ENCODE assay signal across 9 mouse cellular contexts in the genomic region with DNA sequence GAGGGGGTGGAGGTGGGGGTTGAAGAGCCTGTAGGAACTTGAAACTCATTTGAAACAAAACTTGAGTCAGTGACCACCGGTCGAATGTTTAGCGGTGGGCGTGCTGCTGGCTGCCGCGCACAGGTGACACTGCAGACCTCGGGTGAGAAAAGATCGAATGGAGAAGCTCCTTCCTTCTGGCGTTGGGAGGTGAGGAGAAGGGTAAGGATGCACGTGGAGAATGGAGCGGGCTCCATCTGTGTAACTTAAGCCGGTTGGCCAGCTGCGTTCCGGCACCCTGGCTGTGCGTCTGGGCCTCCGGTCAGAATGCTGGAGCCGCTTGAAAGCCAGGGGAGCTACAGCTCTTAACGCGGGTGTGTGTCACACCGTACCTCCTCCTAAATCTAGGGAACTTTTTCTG. TPM values are rescaled to one million over a fixed set of nuclear protein-coding genes. Genes with fewer than 3 reads are reported as not detected.
DNase-seq lines count a peak whose midpoint lies in the region; ATAC-seq and TF ChIP-seq lines count a peak whose summit lies in the region.
"Had no signal": no experiment of that assay in that cellular context is flagged by ENCODE, and none has a peak within 500 bp of the region (broad histone marks: within the 10 kb centered on the region; RNA-seq: fewer than 3 reads in every experiment).

No protein-coding gene starts in this region.

- H3K4me2 ChIP-seq in liver, postnatal 0 days (ENCODE audit: low read depth, low read length) = no peak overlapping the region; the same call in 1 of the 2 replicates

- peak overlapping the region; percentile 80 for H3K9ac ChIP-seq in liver, postnatal 0 days (replicated peaks)

- no peak for TF ChIP-seq EP300 in liver, postnatal 0 days (IDR thresholded peaks at IDR 0.05; ENCODE audit: low read depth)

- H3K4me3 ChIP-seq in E14TG2a.4 (replicated peaks; ENCODE audit: low read length) = peak overlapping the region; percentile 98
- peak overlapping the region; percentile 61 for H3K4me3 ChIP-seq in liver, postnatal 0 days (ENCODE audit: low read depth, low read length)

- WGBS in liver, postnatal 0 days (ENCODE audit: insufficient replicate concordance) = 1% methylated on average over 20 of the region's 20 CpGs

- peak; percentile 29 for DNase-seq in gastrocnemius, postnatal 10 days
- no peak for DNase-seq in gastrocnemius, adult 18-20 months (ENCODE audit: low spot score)
- peak; percentile 58 for DNase-seq in forelimb bud, embryonic 11.5 days (ENCODE audit: low read depth, low spot score)
- DNase-seq in liver, postnatal 0 days = no peak
- DNase-seq in thymus, postnatal 0 days (ENCODE audit: low spot score) = no peak
- no peak for DNase-seq in frontal cortex, postnatal 25 days (ENCODE audit: low spot score in 2 of 2)
- DNase-seq in cerebellum, adult 9-11 months = no peak

- peaks cover 71% of the 10 kb centered on the region for H3K4me1 ChIP-seq in E14TG2a.4 (replicated peaks; ENCODE audit: low read depth, low read length)
- H3K4me1 ChIP-seq in liver, postnatal 0 days (ENCODE audit: insufficient read depth) = peaks cover 6% of the 10 kb centered on the region; the same call in 1 of the 2 replicates

- no peak for TF ChIP-seq CTCF in E14TG2a.4 (conservative IDR thresholded peaks at IDR 0.05; ENCODE audit: low read length)
- TF ChIP-seq CTCF in liver, postnatal 0 days (IDR thresholded peaks at IDR 0.05; ENCODE audit: low read depth) = no peak

- no peaks in the 10 kb centered on the region for H3K27me3 ChIP-seq in E14TG2a.4 (ENCODE audit: insufficient read depth, low read length)
- H3K27me3 ChIP-seq in liver, postnatal 0 days (ENCODE audit: insufficient read depth, low read length) = peaks cover 20% of the 10 kb centered on the region

- H3K27ac ChIP-seq in liver, postnatal 0 days (ENCODE audit: low read depth) = peak overlapping the region; percentile 79

- no peaks in the 10 kb centered on the region for H3K9me3 ChIP-seq in E14TG2a.4 (ENCODE audit: low read length)
- no peaks in the 10 kb centered on the region for H3K9me3 ChIP-seq in liver, postnatal 0 days (ENCODE audit: low read length)

- peaks cover 30% of the 10 kb centered on the region for H3K36me3 ChIP-seq in E14TG2a.4 (ENCODE audit: insufficient read depth, low read length)
- H3K36me3 ChIP-seq in liver, postnatal 0 days (replicated peaks; ENCODE audit: insufficient read depth, low read length) = no peaks in the 10 kb centered on the region

- no peak for ATAC-seq in liver, postnatal 0 days

RNA-seq across cellular contexts. Expression of gene Igfbp2, which starts 1.0 kb away (rescaled TPM):
- total RNA-seq in gastrocnemius, postnatal 10 days (2021) = 1 to 10 TPM; 7.0 to 8.3 TPM
- total RNA-seq in gastrocnemius, adult 18-20 months (2021) = under 1 TPM; 0.28 to 0.62 TPM
- 3,364 and 3,428 TPM in 2 replicates for polyA plus RNA-seq in liver, postnatal 0 days (2015; fragmentation: Nextera tagmentation; extraction: Ambion mirVana)
- polyA plus RNA-seq in thymus, postnatal 0 days (2015; fragmentation: Nextera tagmentation; extraction: Ambion mirVana) = 37.3 and 38.8 TPM in 2 replicates

RNA-seq across cellular contexts. Expression of gene Igfbp5, which starts 49.4 kb away (rescaled TPM):
- total RNA-seq in gastrocnemius, postnatal 10 days (2021) = 100 to 1,000 TPM; 306 to 338 TPM
- 100 to 1,000 TPM; 189 to 235 TPM for total RNA-seq in gastrocnemius, adult 18-20 months (2021)
- polyA plus RNA-seq in liver, postnatal 0 days (2015; fragmentation: Nextera tagmentation; extraction: Ambion mirVana) = 2.4 and 2.5 TPM in 2 replicates
- 3.0 and 3.5 TPM in 2 replicates for polyA plus RNA-seq in thymus, postnatal 0 days (2015; fragmentation: Nextera tagmentation; extraction: Ambion mirVana)
- polyA plus RNA-seq: erythroblast, embryonic 14.5 days had no signal

Comparison
In these comparisons a context has a peak if more than half of its experiments do, and no peak if none do; other contexts are left out.
1. DNase-seq: peak in gastrocnemius, postnatal 10 days (single experiment) and forelimb bud, embryonic 11.5 days (single experiment); none in gastrocnemius, adult 18-20 months (single experiment), liver, postnatal 0 days (single experiment), thymus, postnatal 0 days (single experiment), frontal cortex, postnatal 25 days (0 of 2) and cerebellum, adult 9-11 months (single experiment).
2. RNA of gene Igfbp2, which starts 1.0 kb away (total RNA-seq): 7.0 to 8.3 TPM in gastrocnemius, postnatal 10 days; 0.28 to 0.62 TPM in gastrocnemius, adult 18-20 months; every median in the first group is over 4 times any median in the second.